14 mouse cellular contexts compared by ENCODE assay signal in genomic region chr4:106293378-106294090, GRCm38 (mm10). TPM values are rescaled to one million over a fixed set of nuclear protein-coding genes. Genes with fewer than 3 reads are reported as not detected.
A peak's percentile ranks its signal among the peaks of the same experiment; 100 is the strongest.
DNase-seq lines count a peak whose midpoint lies in the region; ATAC-seq and TF ChIP-seq lines count a peak whose summit lies in the region.
"Had no signal": no experiment of that assay in that cellular context is flagged by ENCODE, and none has a peak within 500 bp of the region (broad histone marks: within the 10 kb centered on the region; RNA-seq: fewer than 3 reads in every experiment).

No protein-coding gene starts in this region.

- H3K4me1 ChIP-seq in midbrain, embryonic 11.5 days (ENCODE audit: control insufficient read depth, insufficient read depth, low read length), result no peaks in the 10 kb centered on the region
- H3K4me1 ChIP-seq in midbrain, embryonic 15.5 days, result no peaks in the 10 kb centered on the region
- H3K4me1 ChIP-seq in MEL (ENCODE audit: control insufficient read depth in 1 of 2, insufficient read depth in 2 of 2, low read length in 2 of 2), result peaks cover 0 to 12% of the 10 kb centered on the region in 2 experiments; a peak in 2 of 4 replicates
- H3K4me1 ChIP-seq: forebrain, embryonic 10.5 days; hindbrain, embryonic 12.5 days had no signal

- H3K36me3 ChIP-seq in midbrain, embryonic 11.5 days (ENCODE audit: control insufficient read depth, insufficient read depth, low read length), result no peaks in the 10 kb centered on the region
- H3K36me3 ChIP-seq in midbrain, embryonic 15.5 days (replicated peaks), result no peaks in the 10 kb centered on the region
- peaks cover 0 to 4% of the 10 kb centered on the region in 2 experiments; a peak in 2 of 4 replicates for H3K36me3 ChIP-seq in MEL (ENCODE audit: control insufficient read depth in 1 of 2, insufficient read depth in 2 of 2, low read length in 2 of 2)
- H3K36me3 ChIP-seq: forebrain, embryonic 10.5 days; G1E; hindbrain, embryonic 12.5 days; limb, embryonic 13.5 days had no signal

- no peak overlapping the region for H3K9ac ChIP-seq in midbrain, embryonic 11.5 days (ENCODE audit: low read length)
- H3K9ac ChIP-seq in midbrain, embryonic 15.5 days, result no peak overlapping the region
- no peak overlapping the region for H3K9ac ChIP-seq in MEL (ENCODE audit: control insufficient read depth, low read depth, low read length, poor library complexity, severe bottlenecking)
- H3K9ac ChIP-seq: hindbrain, embryonic 12.5 days; limb, embryonic 13.5 days had no signal

- no peak for TF ChIP-seq RAD21 in MEL (IDR thresholded peaks at IDR 0.05; ENCODE audit: low read depth, low read length)

- no peaks in the 10 kb centered on the region for H3K79me2 ChIP-seq in MEL (ENCODE audit: control insufficient read depth, insufficient read depth, low read length, poor library complexity)

- no peak for TF ChIP-seq CTCF in MEL (IDR thresholded peaks at IDR 0.05 in 2 of 3, conservative IDR thresholded peaks at IDR 0.05 in 1 of 3; ENCODE audit: control insufficient read depth in 1 of 3, insufficient read depth in 1 of 3, low read depth in 2 of 3, low read length in 3 of 3, poor library complexity in 1 of 3, severe bottlenecking in 1 of 3)

- H3K4me3 ChIP-seq in midbrain, embryonic 11.5 days (ENCODE audit: low read depth, low read length), result no peak overlapping the region
- no peak overlapping the region for H3K4me3 ChIP-seq in midbrain, embryonic 15.5 days
- no peak overlapping the region for H3K4me3 ChIP-seq in MEL (ENCODE audit: control insufficient read depth in 1 of 2, insufficient read depth in 1 of 2, low read depth in 2 of 2, low read length in 2 of 2)
- H3K4me3 ChIP-seq: forebrain, embryonic 10.5 days; hindbrain, embryonic 12.5 days; limb, embryonic 13.5 days had no signal

- ATAC-seq in midbrain, embryonic 11.5 days (ENCODE audit: low FRiP score), result no peak
- no peak for ATAC-seq in midbrain, embryonic 15.5 days (replicated peaks)
- peak; percentile 34; the same call in 1 of the 2 replicates for ATAC-seq in granulocyte monocyte progenitor cell, adult 5-6 weeks (replicated peaks; ENCODE audit: poor library complexity, severe bottlenecking)

- H3K4me2 ChIP-seq in midbrain, embryonic 11.5 days, result no peak overlapping the region
- H3K4me2 ChIP-seq in midbrain, embryonic 15.5 days, result no peak overlapping the region
- H3K4me2 ChIP-seq: hindbrain, embryonic 12.5 days; limb, embryonic 13.5 days had no signal

- TF ChIP-seq EP300 in MEL (IDR thresholded peaks at IDR 0.05; ENCODE audit: low read depth in 1 of 2, low read length in 2 of 2), result peak in 1 of 2 experiments; percentile 12; a peak in 1 of 4 replicates

- no peak overlapping the region for H3K27ac ChIP-seq in midbrain, embryonic 11.5 days (ENCODE audit: low read depth, low read length)
- no peak overlapping the region for H3K27ac ChIP-seq in midbrain, embryonic 15.5 days
- H3K27ac ChIP-seq in MEL (ENCODE audit: control insufficient read depth, low read depth, low read length), result no peak overlapping the region
- H3K27ac ChIP-seq: forebrain, embryonic 10.5 days; hindbrain, embryonic 12.5 days; limb, embryonic 13.5 days had no signal

- H3K9me3 ChIP-seq in midbrain, embryonic 11.5 days (ENCODE audit: control insufficient read depth, low read length), result no peaks in the 10 kb centered on the region
- H3K9me3 ChIP-seq in midbrain, embryonic 15.5 days, result no peaks in the 10 kb centered on the region
- H3K9me3 ChIP-seq in MEL (replicated peaks; ENCODE audit: insufficient read depth, low read length), result no peaks in the 10 kb centered on the region
- H3K9me3 ChIP-seq: forebrain, embryonic 10.5 days; G1E; hindbrain, embryonic 12.5 days; limb, embryonic 13.5 days had no signal

- 86% methylated on average over 6 of the region's 6 CpGs for WGBS in midbrain, embryonic 11.5 days
- 89% methylated on average over 6 of the region's 6 CpGs for WGBS in midbrain, embryonic 15.5 days

- no peak for TF ChIP-seq POLR2A in MEL (IDR thresholded peaks at IDR 0.05; ENCODE audit: control insufficient read depth in 1 of 2, insufficient read depth in 1 of 2, low read depth in 1 of 2, low read length in 2 of 2, poor library complexity in 1 of 2)

- peak; percentile 70 for DNase-seq in midbrain, embryonic 11.5 days (ENCODE audit: low spot score, missing footprints)
- peak; percentile 28 for DNase-seq in MEL (ENCODE audit: low read depth, low spot score)
- DNase-seq in naive thymus-derived CD4-positive, alpha-beta T cell, adult 2 months (ENCODE audit: low read depth), result peak; percentile 78
- no peak for DNase-seq in cerebellum, postnatal 25 days
- DNase-seq in embryo, embryonic 10 days (ENCODE audit: low spot score), result no peak
- DNase-seq: cerebellum, adult 2 months; kidney, adult 9 months; right cerebral cortex, postnatal 14 days had no signal

- H3K27me3 ChIP-seq in midbrain, embryonic 11.5 days (ENCODE audit: control insufficient read depth, insufficient read depth, low read length), result no peaks in the 10 kb centered on the region
- H3K27me3 ChIP-seq in midbrain, embryonic 15.5 days (replicated peaks), result no peaks in the 10 kb centered on the region
- H3K27me3 ChIP-seq in MEL (ENCODE audit: control insufficient read depth in 1 of 2, insufficient read depth in 2 of 2, low read length in 2 of 2), result no peaks in the 10 kb centered on the region
- H3K27me3 ChIP-seq: hindbrain, embryonic 12.5 days; limb, embryonic 13.5 days had no signal

TF ChIP-seq in MEL, 35 proteins besides CTCF, POLR2A, EP300 and RAD21:
- TF ChIP-seq GATA1 (IDR thresholded peaks at IDR 0.05; ENCODE audit: low read depth, low read length) (no peak), JUND (IDR thresholded peaks at IDR 0.05; ENCODE audit: low read depth, low read length) (no peak), UBTF (IDR thresholded peaks at IDR 0.05; ENCODE audit: borderline replicate concordance, insufficient read depth, low read depth, low read length) (no peak), USF1 (IDR thresholded peaks at IDR 0.05; ENCODE audit: low read depth, low read length) (no peak), E2F4 (IDR thresholded peaks at IDR 0.05; ENCODE audit: borderline replicate concordance, low read depth, low read length) (no peak), SIN3A (IDR thresholded peaks at IDR 0.05; ENCODE audit: low read length) (no peak), NRF1 (IDR thresholded peaks at IDR 0.05; ENCODE audit: insufficient read depth, low read depth, low read length, poor library complexity, severe bottlenecking) (no peak), GABPA (IDR thresholded peaks at IDR 0.05; ENCODE audit: low read depth, low read length) (no peak), MXI1 (IDR thresholded peaks at IDR 0.05; ENCODE audit: low read depth, low read length) (no peak), ZMIZ1 (IDR thresholded peaks at IDR 0.05; ENCODE audit: low read depth, low read length) (no peak), TCF12 (IDR thresholded peaks at IDR 0.05; ENCODE audit: low read depth, low read length) (no peak), USF2 (IDR thresholded peaks at IDR 0.05; ENCODE audit: borderline replicate concordance in 1 of 2, insufficient read depth in 1 of 2, low read depth in 1 of 2, low read length in 2 of 2) (no peak), BHLHE40 (IDR thresholded peaks at IDR 0.05; ENCODE audit: borderline replicate concordance, low read depth, low read length) (no peak), CHD2 (IDR thresholded peaks at IDR 0.05; ENCODE audit: low read length) (no peak), MAX (IDR thresholded peaks at IDR 0.05; ENCODE audit: low read length) (no peak), TAL1 (IDR thresholded peaks at IDR 0.05; ENCODE audit: low read length) (no peak; the same call in 1 of the 2 replicates), NELFE (IDR thresholded peaks at IDR 0.05; ENCODE audit: low read depth, low read length) (no peak)

RNA-seq across cellular contexts. Expression of gene Usp24, which starts 22.5 kb away (rescaled TPM):
- 9.9 and 10.0 TPM in 2 replicates for polyA plus RNA-seq in midbrain, embryonic 11.5 days (2014; fragmentation: Nextera tagmentation; extraction: Ambion mirVana)
- polyA plus RNA-seq in midbrain, embryonic 15.5 days (2015; fragmentation: Nextera tagmentation; extraction: Ambion mirVana), result 9.2 and 9.7 TPM in 2 replicates
- total RNA-seq in MEL (2012; rRNA removed), result 26.9 and 27.0 TPM in 2 replicates
- 10 to 100 TPM; 31.9 to 40.8 TPM for polyA plus RNA-seq in MEL (2012; ENCODE audit: insufficient read depth in 1 of 2, insufficient read length in 2 of 2, low read depth in 1 of 2, low replicate concordance in 2 of 2, missing spikeins in 1 of 2)
- total RNA-seq in granulocyte monocyte progenitor cell, adult 5-6 weeks (2014; fragmentation: Nextera tagmentation), result 26.2 and 27.0 TPM in 2 replicates
- 34.9 and 35.5 TPM in 2 replicates for total RNA-seq in granulocyte monocyte progenitor cell, adult 5-6 weeks (2017)

Comparison
In these comparisons a context has a peak if more than half of its experiments do, and no peak if none do; other contexts are left out.
1. DNase-seq: peak in midbrain, embryonic 11.5 days (single experiment), MEL (single experiment) and naive thymus-derived CD4-positive, alpha-beta T cell, adult 2 months (single experiment); none in cerebellum, postnatal 25 days (0 of 2) and embryo, embryonic 10 days (single experiment).